Mouse (Mus musculus) CD8-positive naive resting alpha-beta T cell, adult 57 days (primary cell): ENCODE data around the gene Taar7b. TPM values are rescaled to one million over a fixed set of nuclear protein-coding genes. Genes with fewer than 3 reads are reported as not detected.

Experiments used
- total RNA-seq: library from RNA; stranded (reverse); gene quantifications from one replicate; pipeline ENCODE4 v1.2.4, GENCODE M21; 2023

Taar7b gene
- total RNA-seq = not detected

DNA sequence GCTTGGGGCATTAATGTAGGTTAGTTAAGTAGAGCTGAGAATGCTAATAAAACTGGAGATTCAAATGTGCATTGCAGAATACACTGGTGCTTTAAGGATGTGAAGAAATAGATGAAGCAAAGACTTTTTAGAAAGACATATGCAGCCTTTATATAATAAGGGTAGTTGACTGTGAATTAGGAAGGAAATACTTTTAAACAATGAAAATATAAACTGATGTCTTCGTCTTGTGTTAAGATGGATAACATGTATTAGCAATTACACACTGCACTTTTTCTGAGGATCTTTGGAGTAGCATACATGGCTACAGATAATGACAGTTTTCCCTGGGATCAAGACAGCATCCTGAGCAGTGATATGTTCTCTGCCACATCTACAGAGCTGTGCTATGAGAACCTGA, at the start of gene Taar7b:
Gene Taar7b (plus strand): TSS at position 301 of the 400 bp plus-strand sequence.

DNA sequence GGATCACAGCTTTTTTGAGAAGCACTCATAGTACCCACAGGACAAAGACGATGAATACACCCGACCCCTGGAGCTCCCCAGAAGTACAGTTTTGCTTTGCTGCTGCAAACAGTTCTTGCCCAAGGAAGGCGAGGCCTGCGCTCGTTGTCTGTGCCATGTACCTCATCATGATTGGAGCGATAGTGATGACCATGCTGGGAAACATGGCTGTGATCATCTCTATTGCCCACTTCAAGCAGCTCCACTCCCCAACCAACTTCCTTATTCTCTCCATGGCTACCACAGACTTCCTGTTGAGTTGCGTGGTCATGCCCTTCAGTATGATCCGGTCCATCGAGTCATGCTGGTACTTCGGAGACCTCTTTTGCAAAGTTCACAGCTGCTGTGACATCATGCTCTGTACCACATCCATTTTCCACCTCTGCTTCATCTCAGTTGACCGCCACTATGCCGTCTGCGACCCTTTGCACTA, 39.3 kb upstream of the Taar7b start, which contains the start of gene Taar4:
Gene Taar4 (plus strand): TSS at position 51 of the 472 bp plus-strand sequence.

GRCm38 (mm10) chr10:23970656-23971165, 29.0 kb upstream of the Taar7b start, which contains the start of gene Taar5:
Gene Taar5, plus strand, starts transcription at chr10:23970706.

DNA sequence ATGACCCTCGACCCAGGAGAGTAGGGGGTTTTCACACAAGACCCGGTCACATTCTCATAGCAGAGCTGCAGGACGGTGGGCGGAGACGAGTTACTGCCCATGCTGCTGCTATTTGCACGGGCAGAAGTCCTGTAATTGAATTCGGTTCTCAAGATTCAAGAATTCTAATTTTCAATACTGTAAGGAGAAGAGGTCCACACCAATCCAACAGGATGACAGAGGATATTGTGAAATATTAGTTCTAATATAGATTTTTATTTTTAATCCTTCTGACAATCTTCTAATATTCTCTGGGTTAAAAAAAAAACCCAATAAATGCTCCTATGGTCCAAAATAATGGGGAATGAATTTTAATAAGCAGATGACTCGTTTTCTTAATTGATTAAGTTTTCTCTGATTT, 14.2 kb upstream of the Taar7b start, which contains the start of gene Taar6:
Gene Taar6 (minus strand): TSS at position 101 of the 400 bp plus-strand sequence.

DNA sequence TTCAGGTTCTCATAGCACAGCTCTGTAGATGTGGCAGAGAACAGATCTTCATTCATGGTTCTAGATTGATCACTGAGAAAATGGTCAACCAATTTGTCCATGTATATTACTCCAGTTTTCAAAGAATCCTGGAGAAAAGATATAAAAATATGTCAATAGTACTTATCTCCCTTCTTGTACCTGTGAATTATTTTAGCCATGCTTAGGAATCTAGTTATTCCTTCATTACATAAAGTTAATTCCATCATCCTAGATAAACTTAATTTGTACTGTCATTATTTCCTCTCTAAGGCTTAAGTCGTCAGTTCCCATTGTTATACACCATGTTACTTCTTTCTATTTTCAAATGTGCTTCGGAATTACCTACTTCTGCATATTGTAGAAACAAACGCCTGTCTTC, 6.4 kb upstream of the Taar7b start, which contains the start of gene Taar7a:
Gene Taar7a (minus strand): TSS at position 101 of the 400 bp plus-strand sequence.

DNA sequence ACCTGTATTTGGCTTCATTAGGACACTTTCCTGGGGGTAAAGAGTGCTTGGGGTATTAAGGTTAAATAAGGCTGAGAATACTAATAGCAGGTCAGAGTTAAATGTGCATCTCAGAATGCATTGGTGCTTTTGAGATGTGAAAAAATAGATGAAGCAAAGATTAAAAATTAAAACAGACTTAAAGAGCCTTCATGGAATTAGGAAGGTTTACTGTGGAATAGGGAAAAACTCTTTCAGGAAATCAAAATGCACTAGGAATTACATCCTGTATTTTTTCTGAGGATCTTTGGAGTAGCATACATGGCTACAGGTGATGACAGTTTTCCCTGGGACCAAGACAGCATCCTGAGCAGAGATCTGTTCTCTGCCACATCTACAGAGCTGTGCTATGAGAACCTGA, 27.2 kb downstream of the Taar7b start, which contains the start of gene Taar7d:
Gene Taar7d (plus strand): TSS at position 301 of the 400 bp plus-strand sequence.

DNA sequence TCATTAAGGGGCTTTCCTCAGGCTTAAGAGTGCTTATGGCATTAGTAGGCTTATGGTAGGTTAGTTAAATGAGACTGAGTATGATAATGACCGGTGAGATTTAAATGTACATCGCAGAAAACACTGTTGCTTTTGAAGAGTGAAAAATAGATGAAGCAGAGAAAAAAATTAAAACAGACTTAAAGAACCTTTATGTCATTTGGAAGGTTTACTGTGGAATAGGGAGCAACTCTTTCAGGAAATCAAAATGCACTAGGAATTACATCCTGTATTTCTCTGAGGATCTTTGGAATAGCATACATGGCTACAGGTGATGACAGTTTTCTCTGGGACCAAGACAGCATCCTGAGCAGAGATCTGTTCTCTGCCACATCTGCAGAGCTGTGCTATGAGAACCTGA, 37.6 kb downstream of the Taar7b start, which contains the start of gene Taar7e:
Gene Taar7e (plus strand): TSS at position 301 of the 400 bp plus-strand sequence.

GRCm38 (mm10) chr10:24049210-24049609, 49.5 kb downstream of the Taar7b start, which contains the start of gene Taar7f:
Gene Taar7f, plus strand, starts transcription at chr10:24049510.

Other genes starting within 250 kb of the Taar7b start
- gene Rps12, start 212.7 kb upstream of the Taar7b start, total RNA-seq = 1,357 TPM
- not detected for gene Slc18b1, start 203.0 kb upstream of the Taar7b start, total RNA-seq
- gene Vnn3, start 148.5 kb upstream of the Taar7b start, total RNA-seq = not detected
- not detected for gene Vnn1, start 105.3 kb upstream of the Taar7b start, total RNA-seq
- not detected for gene Taar1, start 79.6 kb upstream of the Taar7b start, total RNA-seq
- not detected for gene Taar2, start 61.4 kb upstream of the Taar7b start, total RNA-seq
- not detected for gene Taar3, start 50.4 kb upstream of the Taar7b start, total RNA-seq
- not detected for gene Taar4, start 39.4 kb upstream of the Taar7b start, total RNA-seq
- gene Taar5, start 29.2 kb upstream of the Taar7b start, total RNA-seq = not detected
- not detected for gene Taar6, start 14.3 kb upstream of the Taar7b start, total RNA-seq
- gene Taar7a, start 6.5 kb upstream of the Taar7b start, total RNA-seq = not detected
- not detected for gene Taar7d, start 27.3 kb downstream of the Taar7b start, total RNA-seq
- not detected for gene Taar7e, start 37.7 kb downstream of the Taar7b start, total RNA-seq
- not detected for gene Taar7f, start 49.6 kb downstream of the Taar7b start, total RNA-seq
- gene Taar8a, start 76.6 kb downstream of the Taar7b start, total RNA-seq = not detected
- gene Taar8b, start 92.4 kb downstream of the Taar7b start, total RNA-seq = not detected
- not detected for gene Taar8c, start 102.0 kb downstream of the Taar7b start, total RNA-seq
- not detected for gene Taar9, start 109.6 kb downstream of the Taar7b start, total RNA-seq
- 38.6 TPM for gene Stx7, start 149.4 kb downstream of the Taar7b start, total RNA-seq
- not detected for gene Moxd1, start 223.6 kb downstream of the Taar7b start, total RNA-seq